Mouse (Mus musculus) adipocyte (in vitro differentiated cells): ENCODE measurements around the gene Trp53i13.
A peak's percentile ranks its signal among the peaks of the same experiment; 100 is the strongest.

Experiments
- DNase-seq: peaks from one replicate; pipeline ENCODE4 v3.0.0-alpha.2; 2016; ENCODE audit warnings: low spot score

The Trp53i13 gene

DNA sequence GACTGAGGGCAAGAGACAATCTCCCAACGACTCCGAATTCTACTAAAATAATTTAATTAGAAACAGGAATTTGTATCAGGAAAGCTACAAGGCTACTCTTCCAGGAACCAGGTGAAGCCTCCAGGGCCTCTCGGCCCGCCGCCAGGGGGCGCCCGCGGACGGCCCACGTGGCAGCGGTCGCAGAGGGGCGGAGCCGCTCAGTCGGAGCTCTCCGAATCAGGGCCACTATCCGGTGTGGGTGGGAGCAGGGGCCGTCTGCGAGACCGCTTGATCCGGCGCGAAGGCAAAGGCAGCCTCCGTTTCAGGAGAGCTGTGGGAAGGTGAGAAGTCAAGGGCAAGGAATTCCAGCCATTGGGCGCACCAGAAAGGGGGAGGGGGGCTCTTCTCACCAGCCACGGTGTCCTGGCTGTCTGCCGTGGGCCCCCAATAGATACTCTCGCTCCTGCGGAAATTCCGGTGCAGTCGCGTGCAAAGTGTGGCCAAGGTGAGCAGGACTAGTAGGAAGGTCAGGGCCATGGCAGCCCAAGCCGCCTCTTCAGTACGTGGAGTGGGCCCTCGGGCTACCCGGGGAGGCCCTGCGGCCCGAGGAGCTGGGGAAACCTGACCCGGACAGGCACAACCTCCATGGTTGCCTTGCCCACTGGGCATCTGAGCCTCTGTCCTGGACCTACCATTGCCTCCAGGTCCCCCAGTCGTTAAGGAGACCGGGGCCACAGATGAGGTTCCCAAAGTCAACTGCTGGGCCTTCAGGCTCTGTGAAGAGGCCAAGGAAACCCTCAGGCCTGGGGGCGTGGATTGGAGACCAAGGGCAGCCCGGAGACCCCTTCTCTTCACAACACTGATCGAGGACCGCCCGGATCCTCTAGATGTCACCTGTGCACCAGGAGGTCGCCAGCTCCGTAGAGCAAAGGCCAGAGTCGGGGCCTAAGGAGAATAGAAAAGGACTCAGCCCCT lies 7.4 kb downstream of the Trp53i13 start:
- DNase-seq, result no peak

DNA sequence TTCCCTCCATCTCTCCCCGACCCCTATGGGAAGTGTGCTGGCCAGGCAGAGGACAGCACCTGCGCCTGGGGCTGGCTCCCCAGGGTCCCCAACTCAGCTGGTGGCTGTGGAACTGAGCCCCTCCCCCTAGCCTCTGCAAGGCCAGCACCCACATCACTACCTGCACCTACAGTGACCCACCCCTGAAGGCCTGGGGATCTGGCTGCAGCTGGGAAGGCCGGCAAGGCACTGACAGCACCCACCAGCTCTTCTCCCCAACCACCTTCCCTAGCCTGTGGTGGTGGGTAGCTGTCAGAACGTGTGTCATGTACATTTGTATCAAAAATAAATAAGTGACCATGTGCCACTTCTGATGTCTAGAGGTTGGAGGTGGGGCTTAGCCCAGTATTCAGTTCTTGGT lies 8.4 kb downstream of the Trp53i13 start:
- no peak for DNase-seq

DNA sequence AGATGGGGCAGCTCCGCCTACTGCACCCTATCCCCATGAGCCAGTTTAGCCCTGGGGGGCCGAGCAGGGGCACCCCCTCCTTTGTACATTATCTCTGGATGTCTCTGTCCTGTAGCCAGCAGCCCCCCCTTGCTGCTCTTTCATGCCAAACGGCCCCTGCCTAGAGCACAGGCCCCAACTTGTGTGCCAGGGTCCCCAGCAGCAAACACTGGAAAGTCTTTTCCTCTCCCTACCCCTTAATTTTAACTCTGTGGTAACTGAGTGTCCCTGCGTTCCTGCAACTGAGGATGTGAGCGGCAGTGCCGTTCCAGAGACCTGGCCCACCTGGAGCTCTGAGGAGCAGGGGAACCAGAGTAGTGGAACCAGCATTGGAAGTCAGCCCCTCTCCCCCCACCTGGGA lies 8.8 kb downstream of the Trp53i13 start:
- DNase-seq, result no peak

DNA sequence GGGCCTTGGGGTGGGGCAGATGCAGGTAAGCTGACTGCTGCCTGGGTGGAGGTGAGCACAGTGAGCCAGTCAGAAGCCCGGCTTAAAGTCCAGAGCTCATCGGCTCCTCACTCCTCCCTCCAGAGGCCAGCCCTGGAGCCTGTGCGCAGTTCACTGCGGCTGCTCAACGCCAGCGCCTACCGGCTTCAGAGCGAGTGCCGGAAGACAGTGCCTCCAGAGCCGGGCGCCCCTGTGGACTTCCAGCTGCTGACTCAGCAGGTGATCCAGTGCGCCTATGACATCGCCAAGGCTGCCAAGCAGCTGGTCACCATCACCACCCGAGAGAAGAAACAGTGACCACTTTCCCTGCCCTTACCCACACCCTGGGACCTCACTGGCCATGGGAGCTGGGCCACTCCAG lies 9.5 kb downstream of the Trp53i13 start:
- no peak for DNase-seq

DNA sequence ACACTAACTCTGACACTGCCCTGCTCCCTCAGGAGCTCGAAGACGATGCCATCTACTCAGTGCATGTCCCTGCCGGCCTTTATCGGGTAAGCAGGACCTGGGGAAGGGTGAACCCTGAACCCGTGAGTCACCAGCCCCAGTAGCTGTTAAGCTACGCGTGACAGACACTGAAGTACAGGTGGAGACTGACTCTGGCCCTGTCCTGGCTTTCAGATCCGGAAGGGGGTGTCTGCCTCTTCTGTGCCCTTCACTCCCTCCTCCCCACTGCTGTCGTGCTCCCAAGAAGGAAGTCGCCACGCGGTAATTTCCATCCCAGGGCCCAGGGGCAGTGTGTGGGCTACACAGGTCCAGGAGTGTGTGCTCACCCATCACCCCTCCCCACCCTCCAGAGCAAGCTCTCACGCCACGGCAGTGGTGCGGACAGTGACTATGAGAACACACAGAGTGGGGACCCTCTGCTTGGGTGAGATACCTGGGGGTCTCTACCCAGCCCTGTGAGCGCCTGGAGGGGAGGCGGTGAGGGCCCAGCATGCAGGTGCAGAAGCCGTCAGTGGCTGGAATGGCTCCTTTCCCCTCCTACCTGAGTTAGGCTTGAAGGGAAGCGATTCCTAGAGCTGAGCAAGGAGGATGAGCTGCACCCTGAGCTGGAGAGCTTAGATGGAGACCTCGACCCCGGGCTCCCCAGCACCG lies 10.3 kb downstream of the Trp53i13 start:
- DNase-seq, result no peak

DNA sequence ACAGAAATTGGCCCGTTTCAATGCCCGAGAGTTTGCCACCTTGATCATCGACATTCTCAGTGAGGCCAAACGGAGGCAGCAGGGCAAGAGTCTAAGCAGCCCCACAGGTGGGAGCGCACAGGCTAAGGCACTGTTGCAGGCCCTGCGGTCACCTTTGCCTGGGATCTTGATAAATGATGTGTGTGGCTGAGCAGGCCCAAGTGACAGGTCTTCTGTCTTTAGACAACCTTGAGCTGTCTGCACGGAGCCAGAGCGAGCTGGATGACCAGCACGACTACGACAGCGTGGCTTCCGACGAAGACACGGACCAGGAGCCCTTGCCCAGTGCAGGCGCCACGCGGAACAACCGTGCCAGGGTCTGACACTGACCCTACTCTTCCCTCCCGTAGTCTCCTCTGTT lies 11.4 kb downstream of the Trp53i13 start:
- DNase-seq, result no peak

DNA sequence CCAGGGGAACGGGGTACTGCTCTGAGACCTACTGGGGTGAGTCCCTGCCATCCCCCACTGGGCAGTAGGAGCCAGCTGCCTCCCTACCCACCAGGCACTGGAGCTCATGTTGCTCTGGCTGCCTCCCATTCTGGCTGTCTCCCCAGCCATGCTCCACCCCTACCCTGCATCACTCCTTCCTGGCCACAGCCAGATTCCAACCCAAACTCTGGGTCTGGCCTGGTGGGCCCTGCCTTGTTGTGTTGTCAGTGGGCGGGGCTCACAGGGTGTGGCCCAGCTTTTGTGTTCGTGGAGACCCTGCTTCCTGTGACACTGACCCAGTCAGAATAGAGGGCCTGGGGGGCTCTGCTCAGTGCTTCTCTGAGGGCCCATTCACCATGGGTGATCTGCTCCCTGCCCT lies 12.3 kb downstream of the Trp53i13 start:
- peak; percentile 65 for DNase-seq

DNA sequence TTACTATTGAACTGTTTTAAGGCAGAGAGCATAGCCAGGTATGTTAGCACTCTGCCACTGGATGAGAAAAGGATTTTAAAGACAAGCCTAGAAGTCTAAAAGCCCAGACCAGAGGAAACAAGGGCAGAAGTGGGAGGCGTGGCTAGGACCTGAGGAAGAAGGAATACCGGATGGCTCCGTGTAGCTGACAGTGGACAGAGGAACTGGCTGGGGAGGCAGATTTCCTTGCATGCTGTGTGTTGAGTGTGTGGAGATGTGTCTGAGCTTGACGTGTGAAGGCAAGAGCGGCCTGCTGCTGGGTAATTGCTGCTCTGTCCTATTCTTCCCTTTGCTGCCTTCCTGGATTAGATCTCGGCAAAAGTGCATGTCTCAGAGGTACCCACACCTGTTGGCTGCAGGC lies 13.3 kb downstream of the Trp53i13 start:
- DNase-seq, result no peak

DNA sequence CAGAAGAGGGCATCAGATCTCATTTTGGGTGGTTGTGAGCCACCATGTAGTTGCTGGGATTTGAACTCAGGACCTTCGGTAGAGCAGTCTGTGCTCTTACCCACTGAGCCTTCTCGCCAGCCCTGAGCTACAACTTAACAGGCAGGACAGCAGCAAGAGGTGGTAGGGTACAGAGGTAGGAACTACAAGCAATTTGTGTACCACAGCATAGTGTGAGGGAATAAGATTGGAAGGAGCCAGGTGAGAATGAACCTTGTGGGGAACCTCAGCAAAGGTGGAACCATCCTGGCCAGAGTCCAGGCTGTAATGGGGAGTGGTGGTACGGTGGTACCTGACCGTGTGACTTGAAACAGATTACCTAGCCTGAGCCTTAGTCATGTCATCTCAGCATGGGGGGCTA lies 13.8 kb downstream of the Trp53i13 start:
- no peak for DNase-seq

DNA sequence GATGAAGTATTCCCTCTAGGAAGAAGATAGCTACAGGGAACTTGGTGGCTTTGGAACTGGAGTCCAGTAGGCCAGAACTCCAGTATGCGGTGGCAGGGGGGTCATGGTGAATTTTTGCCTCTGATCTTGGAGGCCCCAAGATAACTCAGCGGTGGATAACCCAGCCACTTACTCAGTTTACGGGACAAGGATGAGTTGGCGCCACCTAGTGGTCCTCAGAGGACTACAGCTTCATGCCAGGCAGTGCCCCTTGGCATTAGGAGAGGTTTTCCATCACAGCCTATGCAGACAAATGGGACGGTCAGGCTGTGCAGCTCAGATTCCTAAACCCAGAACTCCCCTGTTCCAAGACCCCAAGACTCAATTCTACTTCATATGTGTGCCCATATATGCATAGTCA lies 14.4 kb downstream of the Trp53i13 start:
- DNase-seq, result peak; percentile 83

DNA sequence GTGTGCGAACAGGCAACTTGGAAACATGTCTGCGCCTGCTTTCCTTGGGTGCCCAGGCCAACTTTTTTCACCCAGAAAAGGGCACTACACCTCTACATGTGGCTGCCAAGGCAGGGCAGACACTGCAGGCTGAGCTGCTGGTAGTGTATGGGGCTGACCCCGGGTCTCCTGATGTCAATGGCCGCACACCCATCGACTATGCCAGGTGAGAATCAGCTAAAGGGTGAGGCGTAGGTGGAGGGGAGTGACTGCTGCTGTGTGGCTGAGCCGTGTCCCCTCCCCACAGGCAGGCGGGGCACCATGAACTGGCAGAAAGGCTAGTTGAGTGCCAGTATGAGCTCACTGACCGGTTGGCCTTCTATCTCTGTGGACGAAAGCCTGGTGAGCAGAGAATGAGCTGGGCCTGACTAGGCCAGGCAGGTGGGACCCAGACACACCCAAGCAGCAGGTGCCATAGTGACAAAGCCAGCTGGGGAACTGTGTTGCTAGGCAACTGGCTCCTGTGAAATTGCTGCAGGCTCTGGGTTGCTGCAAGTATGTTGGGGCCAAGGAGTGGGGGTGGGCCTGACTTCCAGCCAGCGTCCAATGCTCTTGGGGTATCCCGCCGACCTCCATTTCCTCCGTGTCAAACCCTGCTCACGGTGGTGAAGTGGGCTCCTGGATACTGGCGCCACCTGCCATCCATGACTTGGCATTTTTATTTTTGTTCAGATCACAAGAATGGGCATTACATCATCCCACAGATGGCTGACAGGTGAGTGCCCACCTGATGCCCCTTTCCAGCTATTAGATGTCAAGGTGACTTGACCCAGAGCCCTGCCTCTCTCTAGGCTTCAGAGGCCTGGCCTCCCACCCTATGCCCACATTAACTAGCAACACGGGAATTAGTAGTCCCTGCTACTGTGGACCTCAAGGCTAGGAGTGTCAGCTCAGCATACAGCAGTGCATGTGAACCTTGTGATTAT lies 15.1 kb downstream of the Trp53i13 start:
- DNase-seq, result no peak

DNA sequence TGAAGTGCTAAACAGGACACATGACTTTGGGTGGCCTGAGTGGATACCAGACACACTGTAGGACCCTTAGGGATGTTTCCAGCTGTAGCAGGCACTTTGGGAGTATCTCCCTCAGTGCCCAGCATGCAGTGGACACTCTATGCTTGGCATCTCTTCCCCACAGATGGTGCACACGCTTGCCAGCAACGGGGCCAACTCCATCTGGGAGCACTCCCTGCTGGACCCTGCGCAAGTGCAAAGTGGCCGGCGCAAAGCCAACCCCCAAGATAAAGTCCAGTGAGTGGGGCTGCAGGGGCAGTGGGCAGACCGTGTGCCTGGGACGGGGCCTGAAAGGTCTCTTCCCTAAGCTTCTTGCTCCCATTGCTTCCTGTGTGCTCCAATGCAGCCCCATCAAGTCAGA lies 16.4 kb downstream of the Trp53i13 start:
- DNase-seq, result no peak

DNA sequence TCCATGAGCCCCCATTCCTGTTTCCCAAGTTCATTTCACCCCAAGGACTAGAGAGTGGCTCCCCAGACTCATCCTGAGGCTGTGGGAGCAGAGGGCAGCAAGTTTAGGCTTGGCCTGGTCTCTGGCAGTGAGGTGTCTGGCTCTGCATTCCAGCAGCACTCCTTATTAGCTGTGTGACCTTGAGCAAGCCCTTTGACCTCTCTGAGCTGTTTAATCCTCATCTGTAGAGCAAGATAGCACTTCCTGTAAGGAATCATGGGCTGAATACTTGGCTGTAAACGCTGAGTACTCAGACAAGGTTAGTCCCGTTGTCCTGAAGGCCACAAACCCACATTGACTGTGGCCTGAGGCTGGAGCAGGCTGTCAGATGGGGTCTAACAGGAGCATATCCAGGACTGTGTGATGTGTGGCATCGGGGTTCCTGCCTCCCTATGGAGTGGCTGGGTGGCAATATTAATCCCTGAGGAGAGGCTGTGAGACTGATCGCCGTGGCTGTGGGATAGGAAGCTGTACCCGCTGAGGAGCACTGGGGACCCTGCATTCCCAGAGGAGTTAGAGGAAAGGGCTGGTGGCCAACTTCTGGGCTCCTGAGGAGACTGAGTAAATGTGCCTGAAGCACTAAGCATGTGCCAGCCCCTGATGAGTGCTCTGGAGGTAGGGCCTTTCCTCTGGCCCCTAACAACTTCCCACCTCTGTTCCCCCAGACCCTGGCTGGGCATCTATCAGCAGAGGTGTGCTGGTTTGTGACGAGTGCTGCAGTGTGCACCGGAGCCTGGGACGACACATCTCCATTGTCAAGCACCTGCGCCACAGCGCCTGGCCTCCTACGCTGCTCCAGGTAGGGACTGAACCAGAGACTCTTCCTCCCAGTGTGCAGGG lies 17.3 kb downstream of the Trp53i13 start:
- no peak for DNase-seq

DNA sequence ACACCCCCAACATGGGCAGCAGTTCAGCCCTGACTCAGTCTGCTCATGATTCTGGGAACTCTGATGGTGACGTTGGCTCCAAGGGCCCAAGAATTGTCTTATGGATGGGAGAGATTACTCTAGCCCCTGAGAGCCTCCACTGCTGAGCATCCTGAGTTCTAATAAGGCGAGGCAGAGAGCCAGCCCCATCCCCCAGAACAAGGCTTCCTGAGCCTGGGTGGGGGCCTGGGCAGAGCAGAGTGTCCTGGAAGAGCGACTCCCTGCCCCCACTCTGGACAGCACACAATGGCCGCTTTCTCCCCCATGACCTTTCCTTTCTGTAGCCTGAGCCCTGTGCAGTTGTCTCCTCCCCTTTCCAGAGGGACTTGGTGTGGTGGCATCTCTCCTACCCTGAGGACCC lies 17.9 kb downstream of the Trp53i13 start:
- no peak for DNase-seq

DNA sequence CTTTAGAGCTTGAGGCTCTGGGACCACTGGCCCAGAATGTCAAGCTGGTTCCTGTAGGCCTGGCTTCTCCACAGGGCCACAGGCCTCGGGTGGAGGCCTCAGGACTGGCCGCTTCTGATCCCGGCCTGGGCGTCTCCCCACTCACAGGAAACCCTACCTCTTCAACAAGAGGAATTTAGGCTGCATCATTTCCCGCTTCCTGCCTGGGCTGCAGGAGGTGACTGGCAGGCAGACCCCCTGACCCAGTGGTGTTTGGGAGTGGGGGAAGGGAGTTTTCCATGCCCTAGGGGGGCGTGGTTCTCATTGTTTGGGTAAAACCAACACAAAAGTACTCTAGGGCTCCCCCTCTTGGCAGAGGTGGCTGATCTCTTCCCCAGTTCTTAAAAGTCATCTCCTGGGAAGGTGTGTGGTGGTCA lies 18.4 kb downstream of the Trp53i13 start:
- peak; percentile 72 for DNase-seq

DNA sequence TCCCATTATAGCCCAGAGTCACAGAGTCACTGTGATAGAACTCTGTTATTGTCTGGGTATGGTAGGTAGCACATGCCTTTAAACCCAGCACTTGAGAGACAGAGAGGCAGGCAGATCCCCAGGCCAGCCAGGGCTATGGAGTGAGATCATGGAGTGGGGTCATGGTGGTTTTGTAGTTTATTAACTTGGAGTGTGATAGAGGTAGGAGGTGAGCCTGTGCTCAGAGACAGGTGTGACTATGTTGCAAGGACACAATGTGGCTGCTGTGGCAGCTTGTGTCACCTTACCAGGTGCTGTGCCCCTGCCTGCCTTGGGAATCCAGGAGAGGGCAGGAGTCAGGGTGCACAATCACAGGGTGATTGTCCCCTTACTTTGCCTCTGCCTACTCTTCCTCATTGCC lies 20.3 kb downstream of the Trp53i13 start:
- DNase-seq, result no peak

DNA sequence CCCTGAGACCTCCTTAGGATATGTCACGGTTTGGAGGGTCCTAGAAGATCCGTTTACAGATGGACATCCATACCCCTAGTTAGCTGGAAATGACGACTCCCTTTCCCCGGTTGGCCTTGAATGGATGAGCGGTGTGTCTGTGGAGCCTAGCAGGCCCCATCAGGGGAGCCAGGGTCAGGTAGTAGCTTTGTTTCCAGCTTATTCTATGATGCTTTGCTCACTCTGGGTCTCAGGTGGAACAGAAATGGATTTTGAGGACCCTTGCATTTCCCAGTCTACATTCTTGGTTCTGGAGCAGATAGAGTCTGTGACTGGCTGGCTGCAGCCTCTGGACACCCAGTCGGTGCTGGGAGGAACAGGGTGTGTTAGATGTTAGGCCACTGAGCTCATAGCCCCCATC lies 21.0 kb downstream of the Trp53i13 start:
- DNase-seq, result no peak

DNA sequence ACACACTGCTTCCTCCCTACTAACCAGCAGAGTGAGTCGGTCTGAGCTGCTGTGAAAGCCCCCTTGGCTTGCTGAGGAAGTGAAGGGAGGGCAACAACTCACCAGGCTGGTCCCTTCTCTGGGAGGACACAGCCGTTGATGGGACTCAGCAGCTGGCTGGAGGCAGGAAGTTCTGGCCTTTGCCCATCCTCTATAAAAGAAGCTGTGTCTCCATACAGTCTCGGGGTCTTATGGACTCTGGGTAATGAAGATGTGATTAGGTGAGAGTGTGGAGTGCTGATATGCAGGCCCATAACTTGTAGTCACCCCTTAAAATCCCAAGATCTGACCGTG lies 21.5 kb downstream of the Trp53i13 start:
- DNase-seq, result no peak

DNA sequence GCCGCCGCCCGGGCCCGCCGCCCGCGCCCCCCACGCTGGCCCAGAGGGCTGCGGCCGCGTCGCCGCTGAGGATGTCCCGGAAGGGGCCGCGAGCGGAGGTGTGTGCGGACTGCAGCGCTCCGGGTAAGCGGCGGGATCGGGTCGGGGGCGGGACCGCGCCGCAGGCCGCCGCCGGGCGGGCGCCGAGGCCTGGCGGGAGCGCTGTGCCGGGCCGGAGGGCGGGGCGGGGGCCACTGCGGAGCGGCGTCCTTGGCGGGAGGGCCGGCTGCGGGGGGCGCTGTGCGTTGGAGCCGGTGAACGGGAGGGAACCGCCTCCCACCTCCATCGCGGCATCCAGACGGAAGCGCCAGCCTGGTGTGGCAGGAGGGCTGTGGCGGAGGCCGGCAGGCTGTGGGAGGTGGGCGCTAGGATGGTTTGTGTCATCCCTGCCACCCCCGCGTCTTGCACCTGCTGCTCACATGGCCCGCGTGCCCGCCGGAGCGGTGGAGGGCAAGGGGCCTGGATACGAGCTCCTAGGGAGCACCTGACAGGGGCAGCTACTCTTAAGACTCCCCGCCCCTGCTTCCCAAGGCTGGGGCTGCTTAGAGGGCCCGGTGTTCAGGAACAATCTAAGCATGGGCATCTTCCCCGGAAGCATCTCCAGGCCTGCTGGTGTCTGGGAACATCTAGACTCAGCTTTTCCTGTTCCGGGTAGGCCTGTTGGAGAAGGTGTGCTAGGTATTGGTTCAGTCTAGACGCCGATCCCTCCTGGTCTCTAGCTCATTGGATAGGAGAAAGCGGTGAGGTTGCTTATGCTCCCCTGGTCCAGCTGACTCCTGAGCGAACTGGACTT lies 22.1 kb downstream of the Trp53i13 start, which contains the start of gene Git1:
Git1 (plus strand) TSS at position 51 of the 832 bp plus-strand sequence.
- peak; percentile 49 for DNase-seq

DNA sequence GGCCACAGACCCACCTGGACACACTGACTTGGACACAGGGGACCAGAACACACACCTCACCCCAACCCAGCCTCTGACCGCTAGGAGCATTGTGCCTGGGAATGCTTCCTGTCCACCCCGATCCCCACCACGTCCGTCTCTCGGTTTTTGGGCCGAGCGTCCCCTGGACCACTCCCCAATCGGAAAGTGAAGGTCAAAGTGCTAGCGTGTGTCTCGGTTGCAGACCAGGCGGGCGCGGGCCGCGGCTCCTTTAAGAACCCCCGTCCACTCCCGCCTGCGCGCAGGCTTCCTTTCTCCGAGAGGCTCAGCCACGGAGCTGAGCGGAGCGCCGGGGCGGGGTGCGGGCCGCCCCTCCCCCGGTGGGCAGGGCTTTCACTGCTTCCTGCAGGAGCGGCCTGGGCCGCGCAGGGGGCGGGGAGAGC lies 22.9 kb downstream of the Trp53i13 start:
- peak; percentile 87 for DNase-seq
